Mouse (Mus musculus): ENCODE results near the gene Irf5.
A peak's percentile ranks its signal among the peaks of the same experiment; 100 is the strongest.

Irf5 gene

GRCm38 (mm10) chr6:29526281-29527251, at the start of gene Irf5:
TSS of gene Irf5 (plus strand) at chr6:29526625.
- peak; percentile 32 to 61 for DNase-seq

DNA sequence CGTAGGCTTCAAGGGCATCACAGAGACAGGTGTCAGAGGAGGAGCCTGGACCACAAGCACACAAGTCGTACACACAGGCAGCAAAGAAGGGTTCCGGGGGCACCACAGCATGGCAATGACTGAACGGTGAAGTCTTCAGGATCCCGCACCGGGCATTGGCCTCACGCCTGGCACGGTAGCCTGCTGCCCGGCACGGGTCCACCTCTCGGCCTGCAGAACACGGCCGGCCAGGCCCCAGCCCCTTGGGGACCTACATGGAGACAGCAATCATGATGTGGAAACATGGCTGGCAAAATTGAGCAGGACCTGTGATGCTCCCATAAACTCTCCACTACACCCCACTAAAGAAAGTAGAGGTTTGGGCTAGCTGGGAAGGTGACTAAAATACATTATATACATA, 43.7 kb upstream of the Irf5 start:
- DNase-seq = no peak

GRCm38 (mm10) chr6:29484716-29485559, 41.5 kb upstream of the Irf5 start:
- peak; percentile 80 to 82 for DNase-seq

- no peak for DNase-seq
Measured at GRCm38 (mm10) chr6:29485951-29486350, 40.5 kb upstream of the Irf5 start.

- DNase-seq = peak; percentile 71 to 72
Measured at GRCm38 (mm10) chr6:29494101-29494500, 32.3 kb upstream of the Irf5 start.

GRCm38 (mm10) chr6:29496270-29496669, 30.2 kb upstream of the Irf5 start:
- DNase-seq = no peak

GRCm38 (mm10) chr6:29497791-29498190, 28.6 kb upstream of the Irf5 start:
- DNase-seq = no peak

DNA sequence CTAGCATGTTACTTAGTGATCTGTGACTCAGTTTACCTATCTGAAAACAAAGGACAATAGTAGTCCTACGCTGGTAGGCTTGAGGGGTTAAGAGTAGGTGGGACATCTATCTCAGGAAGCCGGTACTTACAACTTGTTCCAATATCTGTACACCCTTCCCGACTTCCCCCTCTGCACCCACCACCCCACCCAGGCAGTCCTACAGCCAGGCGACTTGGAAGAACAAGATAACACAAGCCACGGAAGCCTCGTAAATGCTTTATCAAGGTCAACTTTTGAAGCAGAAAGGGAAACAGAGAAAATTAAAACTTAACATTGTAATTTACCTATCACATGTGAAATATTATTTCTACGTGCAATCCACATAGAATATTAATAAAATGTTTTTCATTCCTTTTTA, 26.2 kb upstream of the Irf5 start:
- no peak for DNase-seq

DNA sequence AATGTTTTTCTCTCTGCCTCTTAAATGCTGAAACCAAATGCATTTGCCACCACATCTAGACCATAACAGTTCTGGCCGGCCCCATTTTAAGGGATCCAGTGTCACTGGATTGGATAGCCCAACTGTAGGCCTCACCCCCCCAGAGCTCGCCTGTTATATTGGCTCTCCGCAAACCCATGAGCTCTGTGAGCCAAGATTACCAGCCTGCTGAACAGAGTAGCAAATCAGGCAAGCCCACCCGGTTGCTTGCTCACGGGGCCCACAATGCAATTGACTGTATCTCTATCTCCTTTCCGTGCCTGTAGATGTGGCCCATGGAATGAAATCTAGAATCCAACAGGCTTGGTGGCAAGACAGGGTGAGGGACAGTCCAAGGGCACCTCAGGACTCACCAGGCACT, 25.6 kb upstream of the Irf5 start:
- no peak for DNase-seq

- peak in 1 of 2 experiments; percentile 22 for DNase-seq
Measured at GRCm38 (mm10) chr6:29501599-29501998, 24.8 kb upstream of the Irf5 start.

DNA sequence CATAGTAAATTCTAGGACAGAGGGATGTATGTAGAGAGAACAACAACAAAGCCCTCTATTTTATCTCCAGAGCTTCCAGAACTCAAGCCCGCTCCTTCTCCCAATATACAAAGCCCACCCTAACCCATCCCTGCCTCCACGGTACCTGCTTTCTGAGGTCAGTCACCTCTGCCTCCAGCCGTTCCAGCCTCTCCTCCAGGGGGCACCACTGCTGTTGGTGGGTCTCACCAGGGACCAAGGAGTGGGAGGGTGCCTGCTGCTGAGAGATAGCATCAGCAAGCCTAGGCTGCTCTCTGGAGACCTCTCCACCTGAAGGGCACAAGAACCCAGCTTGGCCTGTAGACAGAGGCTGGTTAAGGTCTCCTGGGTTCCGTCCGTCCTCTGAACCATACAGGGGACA, 20.9 kb upstream of the Irf5 start:
- no peak for DNase-seq

- no peak for DNase-seq
Measured at GRCm38 (mm10) chr6:29506834-29507233, 19.6 kb upstream of the Irf5 start.

GRCm38 (mm10) chr6:29507447-29508309, 18.7 kb upstream of the Irf5 start, which contains the start of gene Kcp:
TSS of gene Kcp (minus strand) at chr6:29507952.
- DNase-seq = peak; percentile 73 to 76

- no peak for DNase-seq
Measured at GRCm38 (mm10) chr6:29509086-29509485, 17.3 kb upstream of the Irf5 start.

DNA sequence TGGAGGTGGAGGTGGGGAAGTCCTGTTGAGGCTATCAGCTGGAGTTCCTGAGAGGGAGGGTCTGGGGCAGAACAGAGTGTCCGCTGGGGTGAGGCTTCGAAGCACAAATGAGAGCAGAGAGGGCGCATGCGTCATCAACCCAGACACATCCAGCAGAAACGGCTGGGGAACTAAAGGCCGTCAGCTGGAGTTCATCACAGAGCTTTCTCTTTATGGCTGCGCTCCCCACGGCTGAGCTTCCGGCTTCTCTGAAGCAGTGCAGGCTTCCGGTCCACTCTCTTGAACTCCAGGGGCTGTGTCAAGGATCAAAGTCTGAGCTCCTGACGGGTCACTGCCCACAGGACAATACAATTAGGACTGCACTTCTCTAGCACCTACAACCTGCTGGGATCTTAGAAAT, 13.1 kb upstream of the Irf5 start:
- DNase-seq = peak; percentile 75 to 86

DNA sequence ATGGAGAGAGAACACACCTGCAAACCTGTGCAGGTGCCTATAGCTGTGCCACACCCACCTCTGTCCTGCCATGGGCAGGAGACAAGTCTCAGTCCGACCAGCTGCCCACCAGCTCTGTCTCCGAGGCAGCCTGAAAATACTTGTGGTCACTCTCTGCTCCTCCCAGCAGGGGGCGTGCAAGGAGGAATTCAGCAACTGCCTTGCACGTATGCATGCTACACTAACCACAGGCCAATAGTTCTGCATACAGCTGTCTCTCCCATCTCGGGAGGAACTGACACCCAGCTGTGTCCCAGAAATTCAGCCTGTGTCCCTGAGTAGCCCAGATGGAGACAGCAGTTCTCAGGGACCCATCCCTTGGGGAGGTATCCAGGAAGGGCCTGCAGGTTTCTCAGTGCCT, 9.3 kb upstream of the Irf5 start:
- peak; percentile 80 to 81 for DNase-seq

DNA sequence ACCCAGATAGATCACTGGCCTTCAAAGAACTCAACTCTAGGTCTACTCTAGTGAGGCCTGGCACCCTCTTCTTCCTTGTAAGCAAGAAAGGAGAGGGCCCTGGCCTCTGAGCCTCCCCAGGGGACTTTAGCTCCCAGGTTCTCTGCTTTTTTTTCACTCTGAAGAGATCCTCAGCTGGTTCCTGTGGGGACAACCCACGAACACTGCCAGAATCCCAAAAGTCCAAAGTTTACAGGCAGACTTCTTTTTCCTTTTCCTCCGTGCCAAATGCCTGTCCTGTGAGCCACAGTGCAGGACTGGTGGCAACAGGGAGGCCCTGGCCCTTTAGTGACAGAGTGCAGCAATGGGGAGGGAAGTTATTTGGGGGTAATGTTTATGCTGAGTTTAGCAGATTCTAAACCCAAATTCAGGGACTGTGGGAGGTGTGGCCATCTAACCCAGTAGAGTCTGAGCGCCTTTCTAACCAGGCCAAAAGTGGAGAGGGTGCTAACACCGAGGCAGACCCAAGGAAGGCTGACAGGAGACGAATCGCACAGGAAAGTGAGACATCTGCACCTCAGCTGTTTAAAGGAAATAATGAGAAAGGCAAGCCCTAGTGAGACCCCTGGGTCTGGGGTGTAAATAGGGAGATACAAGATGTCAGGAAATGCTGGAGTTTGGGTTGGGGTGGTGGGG, 3.7 kb upstream of the Irf5 start:
- peak; percentile 30 to 71 for DNase-seq

GRCm38 (mm10) chr6:29523301-29524033, 3.0 kb upstream of the Irf5 start:
- DNase-seq = no peak

- no peak for DNase-seq
Measured at GRCm38 (mm10) chr6:29524034-29524489, 2.4 kb upstream of the Irf5 start.

GRCm38 (mm10) chr6:29525256-29525655, 1.2 kb upstream of the Irf5 start:
- DNase-seq = peak in 1 of 2 experiments; percentile 32
